Mouse (Mus musculus): Measurements from ENCODE around the gene Cers2. TPM values are rescaled to one million over a fixed set of nuclear protein-coding genes. Genes with fewer than 3 reads are reported as not detected.

The Cers2 gene
- polyA plus RNA-seq, 1 experiment from 2014 or later, result 89.6 TPM

DNA sequence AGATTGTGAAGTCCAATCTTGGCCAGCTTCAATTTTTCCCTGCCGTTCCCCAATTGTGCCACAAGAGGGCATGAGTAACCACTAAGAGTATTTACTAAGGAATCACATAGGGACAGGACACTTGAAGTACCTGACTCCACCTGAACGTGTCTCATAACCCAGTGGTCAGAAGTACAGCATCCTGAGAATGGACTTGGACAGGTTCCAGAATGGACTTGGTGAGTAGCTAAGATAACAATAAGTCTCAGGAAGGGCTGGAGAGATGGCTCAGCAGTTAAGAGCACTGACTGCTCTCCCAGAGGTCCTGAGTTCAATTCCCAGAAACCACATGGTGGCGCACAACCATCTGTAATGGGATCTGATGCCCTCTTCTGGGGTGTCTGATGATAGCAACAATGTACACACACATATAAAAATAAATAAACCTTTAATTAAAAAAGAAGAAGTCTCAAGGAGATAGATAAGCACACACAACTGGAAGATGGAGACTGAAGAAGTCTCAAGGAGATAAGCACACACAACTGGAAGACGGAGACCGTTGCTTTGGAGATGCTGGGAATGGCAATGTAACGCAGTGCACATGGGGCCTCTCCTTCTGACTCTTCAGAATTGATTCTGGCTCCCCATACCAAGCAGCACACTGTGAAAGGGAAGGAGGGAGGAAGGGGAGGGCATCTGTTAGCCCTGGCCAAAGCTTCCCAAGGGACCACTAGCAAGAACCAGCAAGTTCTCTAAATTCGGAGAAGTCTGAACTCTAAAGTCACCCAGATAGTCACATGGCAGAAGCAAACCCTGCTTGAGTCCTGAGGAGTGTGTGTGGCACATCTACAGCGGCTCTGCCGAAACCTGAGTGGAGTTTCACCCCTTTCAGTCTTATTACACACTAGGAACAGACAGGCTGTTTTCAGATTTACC, 3.4 kb upstream of the Cers2 start:
- H3K9me3 ChIP-seq (replicated peaks; ENCODE audit: control insufficient read depth, low read length, poor library complexity, severe bottlenecking), result no peaks in the 10 kb centered on the region
- no peak overlapping the region for H3K4me2 ChIP-seq (ENCODE audit: low read length)
- no peak overlapping the region for H3K9ac ChIP-seq (ENCODE audit: low read depth, low read length)
- peaks cover 4% of the 10 kb centered on the region for H3K4me1 ChIP-seq (ENCODE audit: control insufficient read depth, insufficient read depth, low read length)
- no peaks in the 10 kb centered on the region for H3K36me3 ChIP-seq (ENCODE audit: control insufficient read depth, insufficient read depth, low read length)
- 67% methylated on average over 9 of the region's 9 CpGs for WGBS
- H3K27ac ChIP-seq (ENCODE audit: low read length), result no peak overlapping the region
- H3K27me3 ChIP-seq (ENCODE audit: control insufficient read depth, insufficient read depth, low read depth, low read length), result no peaks in the 10 kb centered on the region
- no peak overlapping the region for H3K4me3 ChIP-seq (ENCODE audit: low read depth, low read length)
- no peak for ATAC-seq

GRCm38 (mm10) chr3:95312623-95313022, 2.0 kb upstream of the Cers2 start:
- H3K27ac ChIP-seq (ENCODE audit: low read length), result no peak overlapping the region
- no peak overlapping the region for H3K4me3 ChIP-seq (ENCODE audit: low read depth, low read length)
- H3K9me3 ChIP-seq (replicated peaks; ENCODE audit: control insufficient read depth, low read length, poor library complexity, severe bottlenecking), result no peaks in the 10 kb centered on the region
- no peaks in the 10 kb centered on the region for H3K27me3 ChIP-seq (ENCODE audit: control insufficient read depth, insufficient read depth, low read depth, low read length)
- no peaks in the 10 kb centered on the region for H3K36me3 ChIP-seq (ENCODE audit: control insufficient read depth, insufficient read depth, low read length)
- no peak overlapping the region for H3K4me2 ChIP-seq (ENCODE audit: low read length)
- H3K4me1 ChIP-seq (ENCODE audit: control insufficient read depth, insufficient read depth, low read length), result peaks cover 11% of the 10 kb centered on the region
- ATAC-seq, result no peak
- whole genome bisulfite sequencing, result 84% methylated on average over 6 of the region's 6 CpGs
- H3K9ac ChIP-seq (ENCODE audit: low read depth, low read length), result no peak overlapping the region

DNA sequence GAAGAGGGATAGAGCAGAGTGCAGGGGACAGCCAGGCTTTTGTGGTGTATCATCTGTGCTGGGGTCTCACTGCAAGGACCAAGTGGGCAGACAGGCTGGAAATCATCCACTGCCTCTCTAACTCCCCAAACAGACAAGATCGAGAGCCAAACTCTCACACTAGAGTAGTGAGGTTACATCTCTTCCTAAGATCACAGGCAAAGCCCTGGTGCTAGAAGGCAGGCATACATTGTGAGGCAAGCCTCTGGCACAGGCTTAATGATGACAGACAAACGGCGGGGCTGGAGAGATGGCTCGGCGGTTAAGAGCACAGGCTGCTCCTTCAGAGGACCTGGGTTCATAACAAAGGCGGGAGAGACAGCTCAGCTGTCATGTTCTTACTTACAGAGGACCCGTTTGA, 1.1 kb upstream of the Cers2 start:
- H3K9ac ChIP-seq (ENCODE audit: low read depth, low read length), result no peak overlapping the region; the same call in 1 of the 2 replicates
- ATAC-seq, result no peak
- no peaks in the 10 kb centered on the region for H3K36me3 ChIP-seq (ENCODE audit: control insufficient read depth, insufficient read depth, low read length)
- no peaks in the 10 kb centered on the region for H3K27me3 ChIP-seq (ENCODE audit: control insufficient read depth, insufficient read depth, low read depth, low read length)
- H3K4me2 ChIP-seq (ENCODE audit: low read length), result no peak overlapping the region
- no peaks in the 10 kb centered on the region for H3K9me3 ChIP-seq (replicated peaks; ENCODE audit: control insufficient read depth, low read length, poor library complexity, severe bottlenecking)
- H3K4me3 ChIP-seq (ENCODE audit: low read depth, low read length), result no peak overlapping the region
- H3K4me1 ChIP-seq (ENCODE audit: control insufficient read depth, insufficient read depth, low read length), result peaks cover 16% of the 10 kb centered on the region
- no peak overlapping the region for H3K27ac ChIP-seq (ENCODE audit: low read length)
- 43% methylated on average over 7 of the region's 7 CpGs for WGBS

GRCm38 (mm10) chr3:95314075-95314474, 516 bp upstream of the Cers2 start:
- 58% methylated on average over 6 of the region's 6 CpGs for WGBS
- Histone ChIP-seq H3K27ac (ENCODE audit: low read length) (peak overlapping the region; percentile 86; the same call in 1 of the 2 replicates), H3K36me3 (ENCODE audit: control insufficient read depth, insufficient read depth, low read length) (no peaks in the 10 kb centered on the region), H3K27me3 (ENCODE audit: control insufficient read depth, insufficient read depth, low read depth, low read length) (no peaks in the 10 kb centered on the region), H3K4me2 (ENCODE audit: low read length) (peak overlapping the region; percentile 73), H3K4me1 (ENCODE audit: control insufficient read depth, insufficient read depth, low read length) (peaks cover 20% of the 10 kb centered on the region), H3K4me3 (ENCODE audit: low read depth, low read length) (peak overlapping the region; percentile 63), H3K9me3 (replicated peaks; ENCODE audit: control insufficient read depth, low read length, poor library complexity, severe bottlenecking) (no peaks in the 10 kb centered on the region), H3K9ac (ENCODE audit: low read depth, low read length) (peak overlapping the region; percentile 90; the same call in 1 of the 2 replicates)
- no peak for ATAC-seq

GRCm38 (mm10) chr3:95315094-95315843, 678 bp downstream of the Cers2 start:
- Histone ChIP-seq H3K4me1 (ENCODE audit: control insufficient read depth, insufficient read depth, low read length) (peaks cover 20% of the 10 kb centered on the region), H3K4me3 (ENCODE audit: low read depth, low read length) (peak overlapping the region; percentile 63), H3K9me3 (replicated peaks; ENCODE audit: control insufficient read depth, low read length, poor library complexity, severe bottlenecking) (no peaks in the 10 kb centered on the region), H3K27me3 (ENCODE audit: control insufficient read depth, insufficient read depth, low read depth, low read length) (no peaks in the 10 kb centered on the region), H3K4me2 (ENCODE audit: low read length) (peak overlapping the region; percentile 73), H3K36me3 (ENCODE audit: control insufficient read depth, insufficient read depth, low read length) (no peaks in the 10 kb centered on the region), H3K9ac (ENCODE audit: low read depth, low read length) (peak overlapping the region; percentile 90), H3K27ac (ENCODE audit: low read length) (peak overlapping the region; percentile 86)
- ATAC-seq, result peak; percentile 91
- under 1% methylated on average over 47 of the region's 71 CpGs for WGBS

- WGBS, result 13% methylated on average over 9 of the region's 9 CpGs
Observed at GRCm38 (mm10) chr3:95315844-95316550, 1.4 kb downstream of the Cers2 start.

DNA sequence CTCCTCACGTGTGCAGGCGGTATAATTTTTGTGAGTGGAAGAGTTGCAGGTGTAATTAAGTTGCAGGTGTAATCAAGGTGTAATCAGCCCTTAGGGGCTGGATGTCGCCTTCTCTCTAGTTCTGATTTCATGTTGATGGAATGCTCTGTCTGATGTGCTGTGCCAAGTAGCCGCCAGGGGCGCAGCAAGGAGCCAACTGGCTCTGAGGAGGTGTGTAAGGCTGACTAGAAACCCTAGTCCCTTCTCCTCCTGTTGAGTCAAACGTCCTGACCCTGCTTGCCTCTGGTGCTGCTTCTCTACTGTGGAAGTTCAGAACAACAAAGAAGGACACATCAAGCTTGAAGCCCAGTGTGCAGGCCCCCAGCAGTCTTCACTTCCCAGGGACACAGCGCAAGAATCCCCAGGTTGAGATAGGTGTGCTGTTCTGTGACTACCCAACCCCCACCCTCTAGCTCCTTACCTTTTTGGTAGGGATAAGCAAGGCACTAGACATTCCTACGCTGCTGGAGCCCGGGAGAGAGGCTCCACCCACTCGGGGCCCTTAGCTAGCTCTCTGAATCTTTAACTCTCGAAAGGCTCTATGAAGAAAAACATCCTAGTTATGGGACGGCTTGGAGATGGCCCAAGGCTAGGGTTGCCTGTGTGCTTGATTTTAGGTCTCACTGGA, 3.0 kb downstream of the Cers2 start:
- Histone ChIP-seq H3K4me1 (ENCODE audit: control insufficient read depth, insufficient read depth, low read length) (peaks cover 20% of the 10 kb centered on the region), H3K4me2 (ENCODE audit: low read length) (peak overlapping the region; percentile 14; the same call in 1 of the 2 replicates), H3K27ac (ENCODE audit: low read length) (no peak overlapping the region), H3K36me3 (ENCODE audit: control insufficient read depth, insufficient read depth, low read length) (no peaks in the 10 kb centered on the region), H3K9me3 (replicated peaks; ENCODE audit: control insufficient read depth, low read length, poor library complexity, severe bottlenecking) (no peaks in the 10 kb centered on the region), H3K27me3 (ENCODE audit: control insufficient read depth, insufficient read depth, low read depth, low read length) (no peaks in the 10 kb centered on the region), H3K4me3 (ENCODE audit: low read depth, low read length) (no peak overlapping the region), H3K9ac (ENCODE audit: low read depth, low read length) (0 out of 2 replicates have a peak overlapping the region, but pooled peaks have one; percentile 5)
- WGBS, result 20% methylated on average over 12 of the region's 12 CpGs
- ATAC-seq, result no peak

More at GRCm38 (mm10) chr3:95315844-95316550, 1.4 kb downstream of the Cers2 start:
- Histone ChIP-seq H3K9me3 (replicated peaks; ENCODE audit: control insufficient read depth, low read length, poor library complexity, severe bottlenecking) (no peaks in the 10 kb centered on the region), H3K4me2 (ENCODE audit: low read length) (peak overlapping the region; percentile 73), H3K27me3 (ENCODE audit: control insufficient read depth, insufficient read depth, low read depth, low read length) (no peaks in the 10 kb centered on the region), H3K36me3 (ENCODE audit: control insufficient read depth, insufficient read depth, low read length) (no peaks in the 10 kb centered on the region), H3K9ac (ENCODE audit: low read depth, low read length) (peak overlapping the region; percentile 90), H3K4me1 (ENCODE audit: control insufficient read depth, insufficient read depth, low read length) (peaks cover 20% of the 10 kb centered on the region), H3K27ac (ENCODE audit: low read length) (peak overlapping the region; percentile 86), H3K4me3 (ENCODE audit: low read depth, low read length) (peak overlapping the region; percentile 63)
- peak; percentile 0; the same call in 1 of the 2 replicates for ATAC-seq

DNA sequence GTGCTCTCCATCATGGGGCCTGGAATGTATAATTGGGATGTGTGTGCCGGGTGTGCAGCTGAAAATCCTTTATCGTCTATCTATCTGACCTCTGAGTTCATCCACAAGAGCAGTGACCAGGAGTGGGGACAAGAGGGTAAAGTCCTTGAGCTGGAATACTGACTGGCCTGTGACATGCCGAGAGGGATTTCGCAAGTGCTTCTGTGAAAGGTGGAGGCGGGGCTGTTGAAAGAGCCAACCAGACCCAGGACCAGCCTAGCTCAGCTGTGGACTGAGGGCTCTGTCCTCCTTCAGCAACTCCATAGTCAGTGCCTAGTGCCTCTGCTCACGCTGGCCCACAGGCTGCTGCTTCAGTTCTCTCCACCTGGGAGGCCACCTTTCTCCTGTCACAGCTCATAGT, 4.0 kb downstream of the Cers2 start:
- Histone ChIP-seq H3K4me1 (ENCODE audit: control insufficient read depth, insufficient read depth, low read length) (peaks cover 20% of the 10 kb centered on the region), H3K9me3 (replicated peaks; ENCODE audit: control insufficient read depth, low read length, poor library complexity, severe bottlenecking) (no peaks in the 10 kb centered on the region), H3K4me3 (ENCODE audit: low read depth, low read length) (no peak overlapping the region), H3K27me3 (ENCODE audit: control insufficient read depth, insufficient read depth, low read depth, low read length) (no peaks in the 10 kb centered on the region), H3K36me3 (ENCODE audit: control insufficient read depth, insufficient read depth, low read length) (peaks cover 4% of the 10 kb centered on the region; the same call in 1 of the 2 replicates), H3K27ac (ENCODE audit: low read length) (no peak overlapping the region), H3K9ac (ENCODE audit: low read depth, low read length) (no peak overlapping the region), H3K4me2 (ENCODE audit: low read length) (no peak overlapping the region)
- no peak for ATAC-seq
- WGBS, result 40% methylated on average over 6 of the region's 6 CpGs
